Mouse (Mus musculus) gastrocnemius, adult 2 months (tissue): ENCODE measurements around the gene Slc28a1. TPM values are rescaled to one million over a fixed set of nuclear protein-coding genes. Genes with fewer than 3 reads are reported as not detected.
"Not testable (repeated sequence)": the region's sequence is repeated elsewhere in the genome, so short reads cannot be mapped to it uniquely, and the experiment has no call there.

ENCODE experiments used
- DNase-seq: peaks from one replicate; pipeline ENCODE4 v3.0.0; 2022
- H3K27ac ChIP-seq: fragments of 200-600 bp; 2 replicates; pipeline ENCODE4 v1.8.1; 2022; ENCODE audit warnings: mild to moderate bottlenecking
- H3K4me3 ChIP-seq: fragments of 200-600 bp; 2 replicates; pipeline ENCODE4 v1.8.1; 2022; ENCODE audit warnings: mild to moderate bottlenecking, moderate library complexity
- CTCF ChIP-seq: fragments of 200-600 bp; IDR thresholded peaks from 2 replicates; pipeline ENCODE4 v1.8.1; 2022; ENCODE audit warnings: antibody characterized with exemption, mild to moderate bottlenecking, moderate library complexity
- intact Hi-C: fragments of 180-260 bp; cut with DNase I; formaldehyde crosslinking; loops from one replicate; pipeline ENCODE4 v1.15.1; 2025
- total RNA-seq, 2 experiments: library from RNA; stranded (reverse); gene quantifications; 2 replicates each; pipeline ENCODE4 v1.2.3; 2021

Slc28a1 gene
- total RNA-seq, 2 experiments from 2014 or later = 0.26 to 0.47 TPM

- no peak for TF ChIP-seq CTCF
- peak; percentile 51 for DNase-seq
- Histone ChIP-seq H3K27ac (peak overlapping the region; percentile 84), H3K4me3 (no peak overlapping the region)
- intact Hi-C loops = no loop called here
These were observed 18.8 kb downstream of the Slc28a1 start for GRCm38 (mm10) chr7:81133416-81133815.

- TF ChIP-seq CTCF = no peak
- intact Hi-C loops = no loop called here
- peak overlapping the region; percentile 84 for H3K27ac ChIP-seq
These were observed 19.3 kb downstream of the Slc28a1 start for GRCm38 (mm10) chr7:81133941-81134340.

GRCm38 (mm10) chr7:81134614-81135067 is 20.0 kb downstream of the Slc28a1 start:
- peak; percentile 35; the same call in 1 of the 2 replicates for TF ChIP-seq CTCF
- peak overlapping the region; percentile 37 for H3K4me3 ChIP-seq
- H3K27ac ChIP-seq = peak overlapping the region; percentile 84
- DNase-seq = peak; percentile 85
- intact Hi-C loops = no loop called here

More at GRCm38 (mm10) chr7:81133941-81134340, 19.3 kb downstream of the Slc28a1 start:
- no peak for DNase-seq
- H3K4me3 ChIP-seq = peak overlapping the region; percentile 3; the same call in 1 of the 2 replicates

GRCm38 (mm10) chr7:81137292-81137691 is 22.7 kb downstream of the Slc28a1 start:
- intact Hi-C loops = no loop called here
- DNase-seq = no peak
- no peak overlapping the region for H3K27ac ChIP-seq
- no peak for TF ChIP-seq CTCF
- no peak overlapping the region for H3K4me3 ChIP-seq

DNA sequence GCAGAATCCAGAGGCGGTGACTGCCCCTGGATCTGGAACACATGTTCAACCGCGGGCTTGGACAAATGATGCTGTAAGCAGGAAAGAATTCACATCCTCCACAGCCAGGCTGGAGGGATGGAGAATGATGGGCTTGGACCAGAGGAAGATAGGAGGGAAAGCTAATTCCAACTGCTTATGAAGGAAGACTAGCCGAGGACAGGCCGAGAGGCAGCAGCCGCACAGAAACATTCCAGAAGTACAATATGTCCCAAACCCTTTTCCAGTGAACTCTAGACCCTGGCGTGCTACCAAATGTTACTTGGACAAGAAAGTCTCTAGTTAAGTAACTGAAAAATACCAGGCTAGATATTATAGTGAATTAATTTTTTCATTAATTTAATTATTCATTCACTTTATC is 24.5 kb downstream of the Slc28a1 start:
- TF ChIP-seq CTCF = no peak
- DNase-seq = peak; percentile 64
- intact Hi-C loops = no loop called here
- H3K4me3 ChIP-seq = no peak overlapping the region
- peak overlapping the region; percentile 72 for H3K27ac ChIP-seq

- H3K4me3 ChIP-seq = no peak overlapping the region
- TF ChIP-seq CTCF = no peak
- DNase-seq = no peak
- intact Hi-C loops = no loop called here
- peak overlapping the region; percentile 72 for H3K27ac ChIP-seq
These were observed 25.2 kb downstream of the Slc28a1 start for GRCm38 (mm10) chr7:81139671-81140404.

- H3K27ac ChIP-seq = no peak overlapping the region
- intact Hi-C loops = no loop called here
- DNase-seq = no peak
- no peak for TF ChIP-seq CTCF
- no peak overlapping the region for H3K4me3 ChIP-seq
These were observed 26.9 kb downstream of the Slc28a1 start for GRCm38 (mm10) chr7:81141541-81141940.

- H3K27ac ChIP-seq, DNase-seq, intact Hi-C loops, H3K4me3 ChIP-seq: not testable (repeated sequence)
These were observed 28.5 kb downstream of the Slc28a1 start for GRCm38 (mm10) chr7:81143056-81143455.

- H3K4me3 ChIP-seq = no peak overlapping the region
- DNase-seq = no peak
- no peak overlapping the region for H3K27ac ChIP-seq
- no peak for TF ChIP-seq CTCF
- intact Hi-C loops = loop anchor here (10.0 kb wide), 1 partner anchor 415 kb away; no protein-coding TSS in a partner anchor
These were observed 35.2 kb downstream of the Slc28a1 start for GRCm38 (mm10) chr7:81149759-81150158.

GRCm38 (mm10) chr7:81151216-81151615 is 36.6 kb downstream of the Slc28a1 start:
- intact Hi-C loops = loop anchor here (10.0 kb wide), 1 partner anchor 416 kb away; no protein-coding TSS in a partner anchor

GRCm38 (mm10) chr7:81152306-81152705 is 37.7 kb downstream of the Slc28a1 start:
- no peak for TF ChIP-seq CTCF
- DNase-seq = no peak
- Histone ChIP-seq H3K27ac (no peak overlapping the region), H3K4me3 (no peak overlapping the region)
- intact Hi-C loops = loop anchor here (10.0 kb wide), 1 partner anchor 418 kb away; no protein-coding TSS in a partner anchor

More at GRCm38 (mm10) chr7:81151216-81151615, 36.6 kb downstream of the Slc28a1 start:
- no peak for TF ChIP-seq CTCF
- no peak for DNase-seq
- H3K4me3 ChIP-seq = no peak overlapping the region
- no peak overlapping the region for H3K27ac ChIP-seq

DNA sequence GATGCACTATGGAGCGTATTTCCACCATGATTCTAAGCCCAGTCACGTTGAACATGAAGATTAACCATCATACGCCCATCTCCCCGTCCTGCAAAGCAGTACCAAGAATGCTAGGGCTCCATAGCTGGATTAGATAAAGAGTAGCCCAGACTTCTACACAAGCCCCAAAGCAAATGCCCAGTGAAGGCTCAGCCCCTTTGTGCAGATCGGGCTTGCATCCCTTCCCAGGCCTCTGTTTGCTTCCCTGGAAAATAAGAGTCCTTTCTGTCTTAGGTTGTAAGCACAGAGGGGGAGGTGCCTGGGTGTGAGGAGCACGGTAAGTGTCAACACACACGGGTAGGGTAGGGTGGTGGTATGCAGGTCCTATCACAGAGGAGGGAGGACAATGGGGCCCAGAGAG is 38.2 kb downstream of the Slc28a1 start:
- Histone ChIP-seq H3K4me3 (no peak overlapping the region), H3K27ac (no peak overlapping the region)
- intact Hi-C loops = loop anchor here (10.0 kb wide), 1 partner anchor 418 kb away; no protein-coding TSS in a partner anchor
- no peak for TF ChIP-seq CTCF
- DNase-seq = no peak

GRCm38 (mm10) chr7:81153327-81153726 is 38.7 kb downstream of the Slc28a1 start:
- no peak overlapping the region for H3K27ac ChIP-seq
- no peak overlapping the region for H3K4me3 ChIP-seq
- DNase-seq = no peak
- no peak for TF ChIP-seq CTCF
- intact Hi-C loops = loop anchor here (10.0 kb wide), 1 partner anchor 419 kb away; no protein-coding TSS in a partner anchor

DNA sequence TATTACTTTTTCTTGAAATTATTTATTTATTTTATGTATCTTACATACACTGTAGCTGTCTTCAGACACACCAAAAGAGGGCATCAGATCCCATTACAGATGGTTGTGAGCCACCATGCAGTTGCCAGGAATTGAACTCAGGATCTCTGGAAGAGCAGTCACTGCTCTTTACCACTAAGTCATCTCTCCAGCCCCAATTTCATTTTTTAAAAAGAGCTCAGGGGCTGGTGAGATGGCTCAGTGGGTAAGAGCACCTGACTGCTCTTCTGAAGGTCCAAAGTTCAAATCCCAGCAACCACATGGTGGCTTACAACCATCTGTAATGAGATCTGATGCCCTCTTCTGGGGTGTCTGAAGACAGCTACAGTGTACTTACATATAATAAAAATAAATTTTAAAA is 39.6 kb downstream of the Slc28a1 start:
- not testable (repeated sequence) for DNase-seq, H3K27ac ChIP-seq, H3K4me3 ChIP-seq
- intact Hi-C loops = loop anchor here (10.0 kb wide), 1 partner anchor 419 kb away; no protein-coding TSS in a partner anchor
